In genomic region chr16:18406293-18406692, GRCm38 (mm10) we compare ENCODE assay signal across 9 mouse cellular contexts. TPM values are rescaled to one million over a fixed set of nuclear protein-coding genes. Genes with fewer than 3 reads are reported as not detected.
DNase-seq lines count a peak whose midpoint lies in the region; ATAC-seq and TF ChIP-seq lines count a peak whose summit lies in the region.
"Had no signal": no experiment of that assay in that cellular context is flagged by ENCODE, and none has a peak within 500 bp of the region (broad histone marks: within the 10 kb centered on the region; RNA-seq: fewer than 3 reads in every experiment).

No protein-coding gene starts in this region.

- no peaks in the 10 kb centered on the region for H3K9me3 ChIP-seq in forebrain, embryonic 12.5 days
- H3K9me3 ChIP-seq in hindbrain, embryonic 15.5 days = no peaks in the 10 kb centered on the region
- no peaks in the 10 kb centered on the region for H3K9me3 ChIP-seq in midbrain, embryonic 15.5 days
- H3K9me3 ChIP-seq: embryonic facial prominence, embryonic 12.5 days had no signal

- WGBS in forebrain, embryonic 12.5 days = 25% methylated on average over 2 of the region's 2 CpGs
- WGBS in hindbrain, embryonic 15.5 days = 4% methylated on average over 2 of the region's 2 CpGs
- WGBS in liver, adult 2 months = 3% methylated on average over 2 of the region's 2 CpGs
- 10% methylated on average over 2 of the region's 2 CpGs for WGBS in midbrain, embryonic 15.5 days

- ATAC-seq in forebrain, embryonic 12.5 days (ENCODE audit: low FRiP score) = peak; percentile 49; the same call in 1 of the 2 replicates
- peak; percentile 40; the same call in 1 of the 2 replicates for ATAC-seq in hindbrain, embryonic 15.5 days (ENCODE audit: low FRiP score, low read depth)
- peak; percentile 50 for ATAC-seq in midbrain, embryonic 15.5 days (replicated peaks)

- H3K79me2 ChIP-seq in liver, adult 2 months (ENCODE audit: control insufficient read depth, insufficient read depth, low read length) = no peaks in the 10 kb centered on the region

- peaks cover 23% of the 10 kb centered on the region for H3K4me1 ChIP-seq in forebrain, embryonic 12.5 days
- H3K4me1 ChIP-seq in hindbrain, embryonic 15.5 days (replicated peaks) = peaks cover 32% of the 10 kb centered on the region
- peaks cover 27% of the 10 kb centered on the region for H3K4me1 ChIP-seq in liver, adult 2 months (ENCODE audit: control insufficient read depth, insufficient read depth, low read length)
- peaks cover 17% of the 10 kb centered on the region for H3K4me1 ChIP-seq in midbrain, embryonic 15.5 days
- H3K4me1 ChIP-seq: embryonic facial prominence, embryonic 12.5 days had no signal

- no peak overlapping the region for H3K4me3 ChIP-seq in forebrain, embryonic 12.5 days (replicated peaks)
- H3K4me3 ChIP-seq in hindbrain, embryonic 15.5 days = no peak overlapping the region
- no peak overlapping the region for H3K4me3 ChIP-seq in liver, adult 2 months (ENCODE audit: insufficient read depth, low read depth, low read length)
- no peak overlapping the region for H3K4me3 ChIP-seq in midbrain, embryonic 15.5 days
- H3K4me3 ChIP-seq: embryonic facial prominence, embryonic 12.5 days had no signal

- TF ChIP-seq CTCF in liver, adult 2 months (IDR thresholded peaks at IDR 0.05; ENCODE audit: low read depth, low read length) = peak; percentile 94

- H3K27ac ChIP-seq in forebrain, embryonic 12.5 days = peak overlapping the region; percentile 61
- peak overlapping the region; percentile 43; the same call in 1 of the 2 replicates for H3K27ac ChIP-seq in hindbrain, embryonic 15.5 days (replicated peaks)
- H3K27ac ChIP-seq in liver, adult 2 months (replicated peaks; ENCODE audit: insufficient read depth, low read depth, low read length) = peak overlapping the region; percentile 53
- peak overlapping the region; percentile 39; the same call in 1 of the 2 replicates for H3K27ac ChIP-seq in midbrain, embryonic 15.5 days

- DNase-seq in ovary, postnatal 14 days (ENCODE audit: low spot score) = peak; percentile 50
- no peak for DNase-seq in ovary, postnatal 10 days (ENCODE audit: low spot score)
- peak; percentile 63 for DNase-seq in R1 (ENCODE audit: low read depth, low spot score)
- DNase-seq in liver, adult 2 months (ENCODE audit: extremely low read depth, low read depth, low spot score) = peak; percentile 82
- no peak for DNase-seq in c-Kit-positive CD71-positive TER-119-positive erythroid progenitor cells, embryonic 14.5 days (ENCODE audit: low spot score)

- H3K27me3 ChIP-seq in forebrain, embryonic 12.5 days = no peaks in the 10 kb centered on the region; the same call in 1 of the 2 replicates
- no peaks in the 10 kb centered on the region for H3K27me3 ChIP-seq in hindbrain, embryonic 15.5 days
- no peaks in the 10 kb centered on the region for H3K27me3 ChIP-seq in liver, adult 2 months (ENCODE audit: control insufficient read depth, insufficient read depth, low read length)
- H3K27me3 ChIP-seq in midbrain, embryonic 15.5 days (replicated peaks) = no peaks in the 10 kb centered on the region
- H3K27me3 ChIP-seq: embryonic facial prominence, embryonic 12.5 days had no signal

- 0 out of 2 replicates have a peak, but pooled peaks have one; percentile 15 for TF ChIP-seq POLR2A in liver, adult 2 months (IDR thresholded peaks at IDR 0.05; ENCODE audit: extremely low read depth, insufficient read depth, low read length)

- no peak overlapping the region for H3K4me2 ChIP-seq in forebrain, embryonic 12.5 days
- no peak overlapping the region for H3K4me2 ChIP-seq in hindbrain, embryonic 15.5 days
- H3K4me2 ChIP-seq in midbrain, embryonic 15.5 days = no peak overlapping the region
- H3K4me2 ChIP-seq: embryonic facial prominence, embryonic 12.5 days had no signal

- peak overlapping the region; percentile 7; the same call in 1 of the 2 replicates for H3K9ac ChIP-seq in forebrain, embryonic 12.5 days
- H3K9ac ChIP-seq in hindbrain, embryonic 15.5 days = no peak overlapping the region
- H3K9ac ChIP-seq in liver, adult 2 months (ENCODE audit: low read depth, low read length) = no peak overlapping the region
- H3K9ac ChIP-seq in midbrain, embryonic 15.5 days = no peak overlapping the region
- H3K9ac ChIP-seq: embryonic facial prominence, embryonic 12.5 days had no signal

- peaks cover 82% of the 10 kb centered on the region for H3K36me3 ChIP-seq in forebrain, embryonic 12.5 days (replicated peaks)
- H3K36me3 ChIP-seq in hindbrain, embryonic 15.5 days = peaks cover 45% of the 10 kb centered on the region
- H3K36me3 ChIP-seq in liver, adult 2 months (ENCODE audit: control insufficient read depth, insufficient read depth, low read length) = peaks cover 17% of the 10 kb centered on the region
- peaks cover 36% of the 10 kb centered on the region for H3K36me3 ChIP-seq in midbrain, embryonic 15.5 days (replicated peaks)

RNA-seq across cellular contexts. Expression of gene Txnrd2, which starts 19.9 kb away (rescaled TPM):
- polyA plus RNA-seq in forebrain, embryonic 12.5 days (2016; fragmentation: Nextera tagmentation; extraction: Ambion mirVana) = 23.3 and 23.7 TPM in 2 replicates
- 31.0 and 31.7 TPM in 2 replicates for polyA plus RNA-seq in hindbrain, embryonic 15.5 days (2015; fragmentation: Nextera tagmentation; extraction: Ambion mirVana)
- total RNA-seq in liver, adult 2 months (2014; rRNA removed) = 23.9 and 30.9 TPM in 2 replicates
- 39.1 and 46.6 TPM in 2 replicates for polyA plus RNA-seq in liver, adult 2 months (2012; rRNA removed)
- 34.0 and 35.5 TPM in 2 replicates for polyA plus RNA-seq in midbrain, embryonic 15.5 days (2015; fragmentation: Nextera tagmentation; extraction: Ambion mirVana)

RNA-seq across cellular contexts. Expression of gene Comt, which starts 20.4 kb away (rescaled TPM):
- polyA plus RNA-seq in forebrain, embryonic 12.5 days (2016; fragmentation: Nextera tagmentation; extraction: Ambion mirVana) = 53.5 and 54.2 TPM in 2 replicates
- 106 and 113 TPM in 2 replicates for polyA plus RNA-seq in hindbrain, embryonic 15.5 days (2015; fragmentation: Nextera tagmentation; extraction: Ambion mirVana)
- 474 and 538 TPM in 2 replicates for total RNA-seq in liver, adult 2 months (2014; rRNA removed)
- 779 and 1,223 TPM in 2 replicates for polyA plus RNA-seq in liver, adult 2 months (2012; rRNA removed)
- 104 and 107 TPM in 2 replicates for polyA plus RNA-seq in midbrain, embryonic 15.5 days (2015; fragmentation: Nextera tagmentation; extraction: Ambion mirVana)

RNA-seq across cellular contexts. Expression of gene Arvcf, which starts 58.3 kb away (rescaled TPM):
- polyA plus RNA-seq in forebrain, embryonic 12.5 days (2016; fragmentation: Nextera tagmentation; extraction: Ambion mirVana) = 115 and 126 TPM in 2 replicates
- 78.7 and 81.3 TPM in 2 replicates for polyA plus RNA-seq in hindbrain, embryonic 15.5 days (2015; fragmentation: Nextera tagmentation; extraction: Ambion mirVana)
- total RNA-seq in liver, adult 2 months (2014; rRNA removed) = 14.1 and 18.5 TPM in 2 replicates
- 17.1 and 18.4 TPM in 2 replicates for polyA plus RNA-seq in liver, adult 2 months (2012; rRNA removed)
- polyA plus RNA-seq in midbrain, embryonic 15.5 days (2015; fragmentation: Nextera tagmentation; extraction: Ambion mirVana) = 94.4 and 99.5 TPM in 2 replicates

RNA-seq across cellular contexts. Expression of gene Tango2, which starts 58.4 kb away (rescaled TPM):
- polyA plus RNA-seq in forebrain, embryonic 12.5 days (2016; fragmentation: Nextera tagmentation; extraction: Ambion mirVana) = 40.7 and 41.5 TPM in 2 replicates
- 92.5 and 94.0 TPM in 2 replicates for polyA plus RNA-seq in hindbrain, embryonic 15.5 days (2015; fragmentation: Nextera tagmentation; extraction: Ambion mirVana)
- 42.4 and 58.0 TPM in 2 replicates for total RNA-seq in liver, adult 2 months (2014; rRNA removed)
- polyA plus RNA-seq in liver, adult 2 months (2012; rRNA removed) = 52.6 and 57.1 TPM in 2 replicates
- 74.3 and 83.1 TPM in 2 replicates for polyA plus RNA-seq in midbrain, embryonic 15.5 days (2015; fragmentation: Nextera tagmentation; extraction: Ambion mirVana)

Comparison
In these comparisons a context has a peak if more than half of its experiments do, and no peak if none do; other contexts are left out.
1. DNase-seq: peak in ovary, postnatal 14 days (single experiment), R1 (single experiment) and liver, adult 2 months (single experiment); none in ovary, postnatal 10 days (single experiment) and c-Kit-positive CD71-positive TER-119-positive erythroid progenitor cells, embryonic 14.5 days (single experiment).
2. Peak in every context shown above with its lines, with median percentiles within 50 percentile points of each other: ATAC-seq and H3K27ac ChIP-seq.